Mouse (Mus musculus): Measurements from ENCODE around the gene Pdzd3.

- TF ChIP-seq EP300 (IDR thresholded peaks at IDR 0.05; ENCODE audit: insufficient read depth, low read depth, low read length) (no peak), CTCF (IDR thresholded peaks at IDR 0.05) (no peak)
These were observed 35.7 kb upstream of the Pdzd3 start for GRCm38 (mm10) chr9:44287003-44287400.
